Mouse (Mus musculus) Muller cell, postnatal 12 days (primary cell): ENCODE results near the gene Slc13a1.
"Not testable (repeated sequence)": the region's sequence is repeated elsewhere in the genome, so short reads cannot be mapped to it uniquely, and the experiment has no call there.

Experiments used
- DNase-seq: peaks from one replicate; pipeline ENCODE4 v3.0.0-alpha.2; 2015; ENCODE audit errors: inconsistent ontology term

Gene Slc13a1

GRCm38 (mm10) chr6:24167734-24168327, at the start of gene Slc13a1:
TSS of gene Slc13a1 (minus strand) at chr6:24168092.
- no peak for DNase-seq

- no peak for DNase-seq
These were observed 40.0 kb upstream of the Slc13a1 start for GRCm38 (mm10) chr6:24207866-24208265.

GRCm38 (mm10) chr6:24202226-24202625, 34.3 kb upstream of the Slc13a1 start:
- no peak for DNase-seq

GRCm38 (mm10) chr6:24200644-24201484, 33.0 kb upstream of the Slc13a1 start:
- peak; percentile 51 for DNase-seq

GRCm38 (mm10) chr6:24197501-24198195, 29.8 kb upstream of the Slc13a1 start:
- DNase-seq = not testable (repeated sequence)

- not testable (repeated sequence) for DNase-seq
These were observed 28.5 kb upstream of the Slc13a1 start for GRCm38 (mm10) chr6:24196406-24196805.

GRCm38 (mm10) chr6:24183439-24183838, 15.5 kb upstream of the Slc13a1 start:
- no peak for DNase-seq

GRCm38 (mm10) chr6:24175393-24175792, 7.5 kb upstream of the Slc13a1 start:
- peak; percentile 15 for DNase-seq

GRCm38 (mm10) chr6:24173951-24174350, 6.1 kb upstream of the Slc13a1 start:
- no peak for DNase-seq

- peak; percentile 64 for DNase-seq
These were observed 4.8 kb upstream of the Slc13a1 start for GRCm38 (mm10) chr6:24172736-24173135.

GRCm38 (mm10) chr6:24166772-24167171, 1.1 kb downstream of the Slc13a1 start:
- DNase-seq = no peak

- peak; percentile 61 for DNase-seq
These were observed 2.6 kb downstream of the Slc13a1 start for GRCm38 (mm10) chr6:24165249-24165648.

GRCm38 (mm10) chr6:24159795-24160194, 8.1 kb downstream of the Slc13a1 start:
- DNase-seq = no peak

GRCm38 (mm10) chr6:24154901-24155300, 13.0 kb downstream of the Slc13a1 start:
- peak; percentile 60 for DNase-seq

- no peak for DNase-seq
These were observed 34.9 kb downstream of the Slc13a1 start for GRCm38 (mm10) chr6:24132951-24133350.

- DNase-seq = peak; percentile 58
These were observed 45.3 kb downstream of the Slc13a1 start for GRCm38 (mm10) chr6:24122632-24123031.

GRCm38 (mm10) chr6:24111614-24112013, 56.3 kb downstream of the Slc13a1 start:
- DNase-seq = no peak

- no peak for DNase-seq
These were observed 59.4 kb downstream of the Slc13a1 start for GRCm38 (mm10) chr6:24108471-24108870.

GRCm38 (mm10) chr6:24106157-24106556, 61.7 kb downstream of the Slc13a1 start:
- peak; percentile 58 for DNase-seq

GRCm38 (mm10) chr6:24105681-24106080, 62.2 kb downstream of the Slc13a1 start:
- DNase-seq = peak; percentile 89

- DNase-seq = no peak
These were observed 66.6 kb downstream of the Slc13a1 start for GRCm38 (mm10) chr6:24101281-24101680.

- no peak for DNase-seq
These were observed 67.2 kb downstream of the Slc13a1 start for GRCm38 (mm10) chr6:24100705-24101104.
